Mouse (Mus musculus) CH12.LX (cell line): ENCODE results near the gene Pkdcc. TPM values are rescaled to one million over a fixed set of nuclear protein-coding genes. Genes with fewer than 3 reads are reported as not detected.

Experiments
- DNase-seq: peaks from one replicate; pipeline ENCODE4 v3.0.0-alpha.2; 2013; ENCODE audit errors: extremely low read depth
- H3K27ac ChIP-seq: 2 replicates; pipeline ENCODE4 v1.5.1; 2012; ENCODE audit warnings: low read depth, mild to moderate bottlenecking, control low read depth, moderate library complexity; ENCODE audit not compliant: insufficient read depth
- H3K27me3 ChIP-seq: replicated peaks from 2 replicates; pipeline ENCODE3; 2012; ENCODE audit warnings: inconsistent platforms
- H3K36me3 ChIP-seq, 2 experiments: replicated peaks in 1 of 2; 2 replicates each; pipeline versions ENCODE3 to v1.6.1; 2012; ENCODE audit warnings: inconsistent platforms in 1 of 2, low read length in 1 of 2, mild to moderate bottlenecking in 1 of 2, mixed read lengths in 1 of 2, moderate library complexity in 1 of 2; ENCODE audit not compliant: control insufficient read depth in 1 of 2, insufficient read depth in 1 of 2
- H3K4me1 ChIP-seq, 2 experiments: 2 replicates each; pipeline ENCODE4 v1.6.1; 2012; ENCODE audit warnings: inconsistent platforms in 1 of 2, moderate library complexity in 1 of 2; ENCODE audit not compliant: insufficient read depth in 2 of 2, control insufficient read depth in 1 of 2
- H3K4me2 ChIP-seq: 2 replicates; pipeline ENCODE4 v1.6.1; 2012; ENCODE audit warnings: low read depth, mild to moderate bottlenecking, control low read depth; ENCODE audit not compliant: poor library complexity, insufficient read depth, severe bottlenecking
- H3K4me3 ChIP-seq, 3 experiments: fragments of 150-350 bp in 1 of 3; sonication (generic) in 1 of 3; replicated peaks in 1 of 3; 2 replicates each; pipeline versions ENCODE3 to v1.5.1; 2011 to 2012; ENCODE audit warnings: low read depth in 2 of 3, low read length in 2 of 3, mild to moderate bottlenecking in 2 of 3, moderate library complexity in 2 of 3, control low read depth in 1 of 3, improper control_type of control experiment in 1 of 3, inconsistent platforms in 1 of 3, mixed read lengths in 1 of 3; ENCODE audit not compliant: poor library complexity in 1 of 3
- H3K79me2 ChIP-seq: replicated peaks from 2 replicates; pipeline ENCODE4 v1.6.1; 2012; ENCODE audit warnings: mild to moderate bottlenecking, moderate library complexity; ENCODE audit not compliant: control insufficient read depth, poor library complexity, insufficient read depth, severe bottlenecking; ENCODE audit errors: extremely low read depth
- H3K9ac ChIP-seq: 2 replicates; pipeline ENCODE4 v1.6.1; 2012; ENCODE audit warnings: low read depth, mild to moderate bottlenecking, control low read depth, moderate library complexity; ENCODE audit not compliant: insufficient read depth
- H3K9me3 ChIP-seq: replicated peaks from 2 replicates; pipeline ENCODE3; 2012; ENCODE audit warnings: low read length, inconsistent platforms, mixed read lengths
- CHD1 ChIP-seq: IDR thresholded peaks from 2 replicates; pipeline ENCODE4 v1.6.1; 2012; ENCODE audit warnings: low read depth, low read length, improper control_type of control experiment, inconsistent platforms
- CTCF ChIP-seq, 2 experiments: IDR thresholded peaks in 1 of 2; conservative IDR thresholded peaks in 1 of 2; 2 replicates each; pipeline ENCODE4 v1.5.1; 2011 to 2012; ENCODE audit warnings: low read depth in 2 of 2, low read length in 2 of 2, improper control_type of control experiment in 1 of 2, inconsistent platforms in 1 of 2, mild to moderate bottlenecking in 1 of 2, moderate library complexity in 1 of 2
- HCFC1 ChIP-seq: IDR thresholded peaks from 2 replicates; pipeline ENCODE4 v1.6.1; 2012; ENCODE audit warnings: low read depth, mild to moderate bottlenecking, inconsistent platforms, low read length, improper control_type of control experiment
- KAT2A ChIP-seq: IDR thresholded peaks from 2 replicates; pipeline ENCODE4 v1.6.1; 2012; ENCODE audit warnings: low read length, improper control_type of control experiment, inconsistent platforms; ENCODE audit not compliant: insufficient replicate concordance
- MAX ChIP-seq: IDR thresholded peaks from 2 replicates; pipeline ENCODE4 v1.6.1; 2011; ENCODE audit warnings: low read length, improper control_type of control experiment
- MYC ChIP-seq: IDR thresholded peaks from 2 replicates; pipeline ENCODE4 v1.6.1; 2011; ENCODE audit warnings: low read depth, mild to moderate bottlenecking, improper control_type of control experiment, low read length
- NRF1 ChIP-seq: IDR thresholded peaks from 2 replicates; pipeline ENCODE4 v1.6.1; 2014; ENCODE audit warnings: low read depth, mild to moderate bottlenecking, inconsistent platforms, low read length, improper control_type of control experiment, moderate library complexity
- PAX5 ChIP-seq: IDR thresholded peaks from 2 replicates; pipeline ENCODE4 v1.6.1; 2012; ENCODE audit warnings: low read length, inconsistent platforms, mixed read lengths
- RAD21 ChIP-seq: IDR thresholded peaks from 2 replicates; pipeline ENCODE4 v1.6.1; 2011; ENCODE audit warnings: low read depth, mild to moderate bottlenecking, low read length, improper control_type of control experiment, moderate library complexity
- TBP ChIP-seq: conservative IDR thresholded peaks from 2 replicates; pipeline ENCODE4 v1.6.1; 2011; ENCODE audit warnings: low read depth, low read length, improper control_type of control experiment
- USF2 ChIP-seq: conservative IDR thresholded peaks from 2 replicates; pipeline ENCODE4 v1.6.1; 2011; ENCODE audit warnings: low read depth, low read length, improper control_type of control experiment
- ZNF384 ChIP-seq: IDR thresholded peaks from 2 replicates; pipeline ENCODE4 v1.6.1; 2012; ENCODE audit warnings: low read depth, low read length, improper control_type of control experiment, inconsistent platforms
- dilution Hi-C: fragments of 300-500 bp; cut with MboI; formaldehyde crosslinking; loops from 2 replicates; pipeline ENCODE4 v1.14.3; 2020; ENCODE audit warnings: low sequenced_read_pairs; ENCODE audit not compliant: extremely low pct_unique_long_range_greater_than_20kb, extremely low pct_ligation_motif_present
- in situ Hi-C: fragments of 300-500 bp; cut with MboI; formaldehyde crosslinking; loops from 3 replicates; pipeline ENCODE4 v1.14.3; 2019; ENCODE audit warnings: low sequenced_read_pairs, low pct_ligation_motif_present, low pct_unique_long_range_greater_than_20kb, mixed read lengths
- polyA plus RNA-seq: library from polyadenylated mRNA; unstranded; fragments of >175 nt; gene quantifications from 2 replicates; pipeline ENCODE4 v1.2.1, GENCODE M21; 2012; ENCODE audit warnings: low read depth; ENCODE audit not compliant: insufficient read length
- total RNA-seq, 2 experiments: library from RNA; depleted of rRNA; stranded (reverse); fragments of 300-350 nt in 1 of 2; fragments of >200 nt in 1 of 2; gene quantifications; 2 replicates each; pipeline ENCODE4 v1.2.3; 2012 to 2014

Pkdcc gene
- total and polyA plus RNA-seq, 3 experiments: 3.7 to 4.3 (median 4.2) TPM

DNA sequence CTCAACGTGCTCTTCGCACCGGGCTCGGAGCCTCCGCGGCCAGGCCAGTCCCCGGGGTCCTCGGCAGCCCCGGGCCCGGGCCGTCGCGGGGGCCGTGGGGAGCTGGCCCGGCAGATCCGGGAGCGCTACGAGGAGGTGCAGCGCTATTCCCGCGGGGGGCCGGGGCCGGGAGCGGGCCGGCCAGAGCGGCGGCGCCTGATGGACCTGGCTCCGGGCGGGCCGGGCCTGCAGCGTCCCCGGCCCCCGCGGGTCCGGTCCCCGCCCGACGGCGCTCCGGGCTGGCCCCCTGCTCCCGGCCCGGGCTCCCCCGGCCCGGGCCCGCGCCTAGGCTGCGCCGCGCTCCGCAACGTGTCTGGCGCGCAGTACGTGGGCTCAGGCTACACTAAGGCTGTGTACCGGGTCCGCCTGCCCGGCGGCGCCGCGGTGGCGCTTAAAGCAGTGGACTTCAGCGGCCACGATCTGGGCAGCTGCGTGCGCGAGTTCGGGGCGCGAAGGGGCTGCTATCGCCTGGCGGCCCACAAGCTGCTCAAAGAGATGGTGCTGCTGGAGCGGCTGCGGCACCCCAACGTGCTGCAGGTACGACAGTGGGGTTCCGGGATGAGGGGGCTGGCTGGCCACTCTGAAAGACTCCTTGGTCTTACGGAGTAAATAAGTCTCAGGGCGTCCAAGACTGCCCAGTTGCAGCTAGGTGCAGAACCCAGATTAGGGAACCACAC, 595 bp downstream of the Pkdcc start:
- TF ChIP-seq PAX5 (no peak), ZNF384 (no peak), NRF1 (no peak), CHD1 (no peak), TBP (no peak), USF2 (no peak), HCFC1 (no peak), KAT2A (no peak), MYC (no peak), CTCF (conservative IDR thresholded peaks at IDR 0.05 in 1 of 2, IDR thresholded peaks at IDR 0.05 in 1 of 2; ENCODE audit: low read depth in 2 of 2, low read length in 2 of 2) (no peak)
- in situ Hi-C loops: no loop called here
- Histone ChIP-seq H3K27me3 (no peaks in the 10 kb centered on the region), H3K4me2 (peak overlapping the region; percentile 96), H3K36me3 (no peaks in the 10 kb centered on the region), H3K4me1 (peaks cover 6 to 30% of the 10 kb centered on the region in 2 experiments), H3K4me3 (peak overlapping the region in 2 of 3 experiments; percentile 67 to 72), H3K9me3 (no peaks in the 10 kb centered on the region), H3K9ac (peak overlapping the region; percentile 80; the same call in 1 of the 2 replicates), H3K79me2 (no peaks in the 10 kb centered on the region), H3K27ac (no peak overlapping the region)
- DNase-seq: no peak
- dilution Hi-C loops: no loop called here

- Histone ChIP-seq H3K9ac (no peak overlapping the region), H3K4me2 (no peak overlapping the region), H3K4me3 (no peak overlapping the region), H3K27ac (no peak overlapping the region), H3K27me3 (no peaks in the 10 kb centered on the region), H3K79me2 (no peaks in the 10 kb centered on the region), H3K36me3 (peaks cover 0 to 6% of the 10 kb centered on the region in 2 experiments), H3K4me1 (peaks cover 6 to 30% of the 10 kb centered on the region in 2 experiments), H3K9me3 (no peaks in the 10 kb centered on the region)
- dilution Hi-C loops: no loop called here
- TF ChIP-seq MAX (no peak), ZNF384 (no peak), NRF1 (no peak), RAD21 (no peak)
- no peak for DNase-seq
- in situ Hi-C loops: no loop called here
Observed at GRCm38 (mm10) chr17:83216251-83216919, 1.3 kb downstream of the Pkdcc start.
